Mouse (Mus musculus): Measurements from ENCODE around the gene Eml3. TPM values are rescaled to one million over a fixed set of nuclear protein-coding genes. Genes with fewer than 3 reads are reported as not detected.
"Not testable (repeated sequence)": the region's sequence is repeated elsewhere in the genome, so short reads cannot be mapped to it uniquely, and the experiment has no call there.

Gene Eml3
- polyA plus RNA-seq, 1 experiment = not detected

- Histone ChIP-seq H3K4me3 (ENCODE audit: insufficient read depth, low read depth, low read length) (peak within 1 kb of the TSS; percentile 93), H3K27ac (ENCODE audit: insufficient read depth, low read depth, low read length) (no peak within 1 kb of the TSS), H3K4me1 (ENCODE audit: control insufficient read depth, insufficient read depth, low read length) (peaks cover 9% of the 10 kb centered on the region)
- under 1% methylated on average over 54 of the region's 54 CpGs for WGBS
- TF ChIP-seq CTCF (IDR thresholded peaks at IDR 0.05; ENCODE audit: insufficient read depth, low read depth, low read length) (no peak), POLR2A (IDR thresholded peaks at IDR 0.05; ENCODE audit: insufficient read depth, low read depth, low read length) (peak; percentile 91)
Observed at GRCm38 (mm10) chr19:8892829-8893766, 36.3 kb upstream of the Eml3 start, which contains the start of gene Ints5. Ints5 (plus strand) TSS chr19:8893005.

GRCm38 (mm10) chr19:8895397-8895960 lies 33.9 kb upstream of the Eml3 start:
- 81% methylated on average over 9 of the region's 9 CpGs for WGBS
- H3K27ac ChIP-seq (ENCODE audit: insufficient read depth, low read depth, low read length) = no peak overlapping the region

GRCm38 (mm10) chr19:8896231-8896630 lies 33.1 kb upstream of the Eml3 start:
- H3K4me3 ChIP-seq (ENCODE audit: insufficient read depth, low read depth, low read length); H3K27ac ChIP-seq (ENCODE audit: insufficient read depth, low read depth, low read length); H3K4me1 ChIP-seq (ENCODE audit: control insufficient read depth, insufficient read depth, low read length): not testable (repeated sequence)
- 92% methylated on average over 5 of the region's 5 CpGs for WGBS

More at GRCm38 (mm10) chr19:8895397-8895960, 33.9 kb upstream of the Eml3 start:
- TF ChIP-seq CTCF (IDR thresholded peaks at IDR 0.05; ENCODE audit: insufficient read depth, low read depth, low read length) (no peak), POLR2A (IDR thresholded peaks at IDR 0.05; ENCODE audit: insufficient read depth, low read depth, low read length) (no peak)
- Histone ChIP-seq H3K4me3 (ENCODE audit: insufficient read depth, low read depth, low read length) (no peak overlapping the region), H3K4me1 (ENCODE audit: control insufficient read depth, insufficient read depth, low read length) (peaks cover 9% of the 10 kb centered on the region)

DNA sequence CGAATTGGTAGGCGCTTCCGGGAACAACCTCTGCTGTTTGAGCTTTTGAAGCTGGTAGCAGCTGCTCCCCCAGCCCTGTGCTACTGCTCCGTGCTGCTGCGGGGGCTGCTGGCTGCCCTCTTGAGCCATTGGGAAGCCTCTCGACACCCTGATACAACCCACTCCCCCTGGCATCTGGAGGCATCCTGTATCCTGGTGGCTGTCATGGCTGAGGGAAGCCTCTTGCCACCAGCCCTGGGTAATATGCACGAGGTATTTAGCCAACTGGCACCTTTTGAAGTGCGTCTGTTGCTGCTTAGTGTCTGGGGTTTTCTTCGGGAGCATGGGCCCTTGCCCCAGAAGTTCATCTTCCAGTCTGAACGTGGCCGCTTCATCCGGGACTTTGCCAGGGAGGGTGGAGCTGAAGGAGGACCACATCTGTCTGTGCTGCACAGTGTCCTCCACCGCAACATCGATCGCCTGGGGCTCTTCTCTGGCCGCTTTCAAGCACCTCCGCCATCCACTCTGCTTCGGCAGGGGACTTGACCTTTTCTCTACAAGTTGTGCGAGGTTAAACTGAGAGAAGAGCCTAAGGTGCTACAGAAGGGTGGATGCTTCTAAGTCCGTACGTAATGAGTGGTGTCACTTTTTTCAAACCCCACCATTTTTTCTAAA lies 32.0 kb upstream of the Eml3 start:
- 15% methylated on average over 21 of the region's 21 CpGs for WGBS
- not testable (repeated sequence) for H3K4me1 ChIP-seq (ENCODE audit: control insufficient read depth, insufficient read depth, low read length)
- peak overlapping the region; percentile 83 for H3K4me3 ChIP-seq (ENCODE audit: insufficient read depth, low read depth, low read length)
- H3K27ac ChIP-seq (ENCODE audit: insufficient read depth, low read depth, low read length) = 0 out of 2 replicates have a peak overlapping the region, but pooled peaks have one; percentile 8

DNA sequence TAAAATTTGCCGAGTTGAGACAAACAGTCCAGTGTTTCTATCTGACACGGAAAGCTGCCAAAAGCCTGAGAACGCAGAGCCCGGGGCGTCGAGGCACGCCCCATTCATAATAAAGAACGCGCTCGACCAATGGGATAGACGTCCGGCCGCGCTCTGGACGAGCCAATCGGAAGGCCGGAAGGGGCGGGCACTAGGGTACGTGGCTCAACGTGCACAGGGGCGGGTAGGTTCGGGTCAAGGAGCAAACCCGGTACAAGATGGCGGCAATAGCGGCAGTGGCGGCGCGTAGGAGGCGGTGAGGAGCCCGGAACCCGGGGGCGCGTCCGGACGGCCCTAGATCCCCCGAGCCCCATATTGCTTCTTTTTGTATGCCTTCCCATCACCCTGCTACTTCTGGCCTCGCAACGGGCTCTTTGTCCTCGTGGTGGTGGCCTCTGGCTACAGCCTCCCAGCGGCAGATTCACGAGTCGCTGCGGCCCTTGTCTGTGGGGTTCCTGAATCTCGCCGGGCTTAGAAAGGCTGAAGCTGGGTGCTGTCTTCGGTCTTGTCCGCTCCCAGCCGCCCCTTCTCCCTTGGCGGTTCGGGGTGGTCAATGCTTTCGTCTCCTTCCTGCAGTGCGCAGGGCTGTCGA lies 31.4 kb upstream of the Eml3 start, which contains the start of gene Ganab:
Gene Ganab, plus strand, starts transcription at position 207 of the 631 bp plus-strand sequence.
- Histone ChIP-seq H3K4me3 (ENCODE audit: insufficient read depth, low read depth, low read length) (peak within 1 kb of the TSS; percentile 83), H3K4me1 (ENCODE audit: control insufficient read depth, insufficient read depth, low read length) (peaks cover 9% of the 10 kb centered on the region), H3K27ac (ENCODE audit: insufficient read depth, low read depth, low read length) (peak within 1 kb of the TSS; percentile 77)
- under 1% methylated on average over 53 of the region's 53 CpGs for WGBS
- peak; percentile 74 for TF ChIP-seq POLR2A (IDR thresholded peaks at IDR 0.05; ENCODE audit: insufficient read depth, low read depth, low read length)
- TF ChIP-seq CTCF (IDR thresholded peaks at IDR 0.05; ENCODE audit: insufficient read depth, low read depth, low read length) = peak; percentile 40; the same call in 1 of the 2 replicates

- WGBS = 6% methylated on average over 13 of the region's 13 CpGs
- Histone ChIP-seq H3K27ac (ENCODE audit: insufficient read depth, low read depth, low read length) (peak overlapping the region; percentile 77; the same call in 1 of the 2 replicates), H3K4me3 (ENCODE audit: insufficient read depth, low read depth, low read length) (peak overlapping the region; percentile 83), H3K4me1 (ENCODE audit: control insufficient read depth, insufficient read depth, low read length) (peaks cover 9% of the 10 kb centered on the region)
- TF ChIP-seq CTCF (IDR thresholded peaks at IDR 0.05; ENCODE audit: insufficient read depth, low read depth, low read length) (no peak), POLR2A (IDR thresholded peaks at IDR 0.05; ENCODE audit: insufficient read depth, low read depth, low read length) (no peak)
Observed at GRCm38 (mm10) chr19:8898576-8898975, 30.8 kb upstream of the Eml3 start.

- TF ChIP-seq CTCF (IDR thresholded peaks at IDR 0.05; ENCODE audit: insufficient read depth, low read depth, low read length) = no peak
- no peak for TF ChIP-seq POLR2A (IDR thresholded peaks at IDR 0.05; ENCODE audit: insufficient read depth, low read depth, low read length)
- H3K4me1 ChIP-seq (ENCODE audit: control insufficient read depth, insufficient read depth, low read length) = peaks cover 7% of the 10 kb centered on the region
- H3K27ac ChIP-seq (ENCODE audit: insufficient read depth, low read depth, low read length) = no peak overlapping the region
- H3K4me3 ChIP-seq (ENCODE audit: insufficient read depth, low read depth, low read length) = no peak overlapping the region
- WGBS = 34% methylated on average over 3 of the region's 3 CpGs
Observed at GRCm38 (mm10) chr19:8899079-8899478, 30.3 kb upstream of the Eml3 start.

- Histone ChIP-seq H3K27ac (ENCODE audit: insufficient read depth, low read depth, low read length) (no peak overlapping the region), H3K4me3 (ENCODE audit: insufficient read depth, low read depth, low read length) (no peak overlapping the region), H3K4me1 (ENCODE audit: control insufficient read depth, insufficient read depth, low read length) (no peaks in the 10 kb centered on the region)
- TF ChIP-seq CTCF (IDR thresholded peaks at IDR 0.05; ENCODE audit: insufficient read depth, low read depth, low read length) (no peak), POLR2A (IDR thresholded peaks at IDR 0.05; ENCODE audit: insufficient read depth, low read depth, low read length) (no peak)
- WGBS = 93% methylated on average over 5 of the region's 5 CpGs
Observed at GRCm38 (mm10) chr19:8903412-8903811, 25.9 kb upstream of the Eml3 start.

All from olfactory bulb, adult 2 months (tissue).